Mouse (Mus musculus) right cerebral cortex, postnatal 4 days (tissue): ENCODE measurements at regions not wholly inside any gene's neighbourhood (a gene's known extent, or its start where the extent isn't known, plus 50 kb on each side); places are given as distances from the start of the nearest gene placed in this dataset.

Experiments used
- DNase-seq: peaks from one replicate; pipeline ENCODE4 v3.0.0-alpha.2; 2022

- DNase-seq, result no peak
Observed at GRCm38 (mm10) chr11:22694829-22695228, 165.9 kb downstream of the B3gnt2 start.

DNA sequence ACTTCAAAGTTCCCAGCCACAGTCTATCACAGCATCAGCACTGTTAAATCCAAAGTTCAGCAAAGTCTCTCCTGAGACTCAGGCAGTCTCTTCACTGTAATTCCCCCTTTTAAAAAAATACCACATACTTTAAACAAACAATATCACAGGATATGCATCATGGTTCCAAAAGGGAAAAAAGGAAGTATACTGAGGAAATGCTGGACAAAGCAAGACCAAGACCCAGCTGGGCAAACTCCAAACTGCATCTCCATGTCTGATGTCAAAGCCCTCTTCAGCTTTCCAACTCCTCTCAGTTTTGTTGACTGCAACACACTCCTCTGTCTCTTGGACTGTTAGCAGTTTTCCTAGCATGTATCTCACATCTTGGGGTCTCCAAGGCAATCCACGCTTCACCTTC lies 165.5 kb downstream of the B3gnt2 start:
- no peak for DNase-seq

GRCm38 (mm10) chr11:22698057-22698941 lies 162.5 kb downstream of the B3gnt2 start:
- no peak for DNase-seq

- DNase-seq, result no peak
Observed at GRCm38 (mm10) chr11:22706082-22706481, 154.7 kb downstream of the B3gnt2 start.
